Mouse (Mus musculus) cerebellum, adult 2 months (tissue): Measurements from ENCODE around the gene Gm11549.

Source experiments
- CTCF ChIP-seq: fragments of 200-500 bp; IDR thresholded peaks from 2 replicates; pipeline ENCODE4 v1.5.1; 2011; ENCODE audit warnings: low read depth, mild to moderate bottlenecking, control low read depth, low read length, moderate library complexity, borderline replicate concordance; ENCODE audit not compliant: insufficient read depth
- POLR2A ChIP-seq: fragments of 200-500 bp; IDR thresholded peaks from 2 replicates; pipeline ENCODE4 v1.6.1; 2011; ENCODE audit warnings: low read length, control low read depth, borderline replicate concordance; ENCODE audit not compliant: insufficient read depth

DNA sequence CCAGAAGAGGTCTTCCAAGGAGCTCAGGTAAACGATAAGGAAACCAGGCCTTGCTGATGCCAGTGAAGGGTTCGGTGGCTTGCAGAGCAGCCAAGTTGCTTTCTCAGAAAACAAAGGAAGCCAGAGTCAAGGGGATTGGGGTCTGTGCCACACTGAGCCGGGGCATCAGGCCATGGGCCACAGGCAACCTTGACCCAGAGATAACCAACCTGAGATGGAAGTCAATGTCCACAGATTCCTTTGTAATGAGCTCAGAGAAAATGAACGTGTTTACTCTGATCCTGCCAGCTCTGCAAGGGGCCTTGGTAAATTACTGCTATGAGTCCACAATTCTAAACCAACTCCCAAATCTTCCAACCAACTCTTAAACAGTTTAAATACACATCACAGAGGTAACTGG is 49.8 kb downstream of the Gm11549 start:
- TF ChIP-seq CTCF (no peak), POLR2A (no peak)
